Mouse (Mus musculus) hematopoietic stem cell, adult 5-6 weeks (primary cell): ENCODE results near the gene Chrna7. TPM values are rescaled to one million over a fixed set of nuclear protein-coding genes. Genes with fewer than 3 reads are reported as not detected.

Source experiments
- ATAC-seq, 2 experiments: fragments of 125-278 bp in 1 of 2; replicated peaks in 1 of 2; 2 replicates each; pipeline ENCODE4 v1.8.0; 2016 to 2017; ENCODE audit warnings: inconsistent platforms in 2 of 2, mild to moderate bottlenecking in 2 of 2, moderate number of reproducible peaks in 2 of 2, low read depth in 1 of 2, moderate TSS enrichment in 1 of 2; ENCODE audit not compliant: low FRiP score in 2 of 2, poor library complexity in 2 of 2, severe bottlenecking in 2 of 2, insufficient read depth in 1 of 2, low TSS enrichment in 1 of 2
- total RNA-seq: library from RNA; stranded (forward); fragments of 172-1452, 232-1000 nt; gene quantifications from 2 replicates; pipeline ENCODE4 v1.2.3, GENCODE M21; 2017

The Chrna7 gene
- total RNA-seq, 1 experiment from 2014 or later: 0.55 TPM

DNA sequence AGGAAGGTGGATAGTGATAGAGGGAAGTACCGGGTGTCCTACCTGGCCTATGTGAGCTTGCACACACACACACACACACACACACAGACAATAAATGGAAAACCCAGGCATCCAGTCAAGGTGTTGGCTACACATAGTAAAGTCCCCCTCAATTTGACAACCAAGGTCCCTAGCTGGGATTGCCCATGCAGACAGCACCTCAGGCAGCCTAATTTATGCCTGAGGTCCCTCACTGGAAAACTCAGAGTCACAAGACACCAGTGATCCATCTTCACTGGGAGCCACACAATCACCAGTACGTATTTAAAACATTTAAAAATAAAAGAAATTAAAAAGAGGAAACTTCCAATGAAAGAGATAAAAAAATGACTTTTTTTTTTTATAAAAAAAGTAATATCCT, 99.1 kb downstream of the Chrna7 start:
- ATAC-seq: no peak

DNA sequence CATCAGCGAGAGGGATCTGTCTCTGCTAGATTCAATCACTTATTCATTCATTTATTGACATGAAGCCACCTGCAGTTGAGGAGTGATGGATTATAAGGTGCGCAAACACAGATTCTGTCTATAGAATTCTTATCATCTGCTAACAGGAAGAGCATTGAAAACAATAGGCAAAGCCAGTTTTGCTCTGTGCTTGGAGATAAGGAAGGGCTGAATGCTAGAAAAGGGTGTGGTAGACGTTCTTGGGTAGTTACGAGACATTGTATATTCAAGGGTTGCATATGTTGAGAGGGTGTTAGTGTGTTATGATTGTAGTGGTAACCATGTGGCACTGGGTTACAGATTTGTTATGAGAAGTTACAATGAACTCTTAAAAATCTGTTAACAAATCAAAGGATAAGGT, 103.0 kb downstream of the Chrna7 start:
- ATAC-seq: no peak

DNA sequence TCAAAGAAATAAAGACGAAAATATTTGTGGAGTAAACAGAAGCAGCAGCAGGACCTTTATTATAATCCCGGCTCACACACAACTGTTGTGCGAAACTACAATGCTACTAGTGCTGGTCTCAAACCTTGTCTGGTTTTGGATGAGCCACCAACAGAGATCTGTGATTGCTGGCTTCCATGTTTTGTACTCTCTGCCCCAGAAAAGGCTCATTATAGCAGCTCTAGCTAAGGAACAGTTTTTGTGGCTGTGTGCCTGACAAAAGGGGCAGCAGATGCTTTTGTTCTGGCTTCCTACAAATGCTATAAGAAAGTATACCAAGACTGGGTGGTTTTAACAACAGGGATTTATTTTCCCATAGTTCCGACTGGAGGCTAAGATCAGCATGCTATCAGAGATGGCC, 126.4 kb downstream of the Chrna7 start:
- no peak for ATAC-seq

DNA sequence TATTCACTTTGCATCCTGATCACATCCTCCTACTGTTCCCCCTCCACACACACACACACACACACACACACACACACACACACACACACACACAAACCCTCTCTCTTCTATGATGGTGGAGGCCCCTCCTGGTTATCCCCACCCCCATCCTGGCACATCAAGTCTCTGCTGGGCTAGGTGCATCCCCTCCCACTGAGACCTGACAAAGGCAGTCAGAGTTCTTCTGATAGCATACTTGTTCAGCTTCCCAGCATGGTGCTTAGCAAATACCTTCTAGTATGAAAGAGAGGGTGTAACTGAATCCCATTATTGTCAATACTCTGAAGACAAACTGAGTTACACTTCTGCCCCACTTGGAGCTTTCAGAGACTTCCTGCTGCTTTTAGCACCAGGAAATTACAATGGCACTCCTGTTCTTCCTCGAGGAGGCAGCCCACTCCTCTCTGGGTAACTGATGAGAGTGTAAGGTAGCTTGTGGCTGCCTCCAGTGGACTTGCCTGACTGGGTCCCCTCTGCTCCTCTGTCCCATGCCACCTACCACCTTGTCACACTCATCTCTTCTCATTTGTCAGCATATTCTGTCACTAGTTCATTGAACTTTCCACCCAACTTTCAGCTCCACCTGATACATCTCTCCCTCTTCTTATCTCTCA, 127.9 kb downstream of the Chrna7 start:
- no peak for ATAC-seq

DNA sequence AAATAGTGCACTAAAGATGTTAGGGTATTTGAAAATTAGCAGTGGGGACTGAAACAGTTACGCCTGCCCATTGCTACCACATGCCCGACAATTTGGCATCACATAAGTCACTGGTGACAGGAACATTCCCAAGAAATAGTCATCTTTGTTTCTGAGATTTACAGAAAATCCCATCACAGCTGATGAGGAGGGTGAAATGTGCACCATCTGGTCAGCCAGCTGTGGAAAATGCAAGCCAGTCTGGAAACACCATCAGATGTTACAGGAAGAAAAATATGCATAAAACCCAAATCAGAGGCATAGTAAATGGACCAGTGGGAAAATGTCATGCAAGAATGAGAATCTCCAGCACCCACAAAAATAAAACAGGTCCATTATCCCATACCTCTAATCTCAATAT, 151.4 kb downstream of the Chrna7 start:
- ATAC-seq: no peak

Other genes with a start within 250 kb of the Chrna7 start
- gene Otud7a, start 232.2 kb upstream of the Chrna7 start, total RNA-seq: not detected in 2 replicates